Mouse (Mus musculus) midbrain, embryonic 10.5 days (tissue): ENCODE measurements around the gene Wdr75. TPM values are rescaled to one million over a fixed set of nuclear protein-coding genes. Genes with fewer than 3 reads are reported as not detected.

Source experiments
- DNase-seq: peaks from one replicate; pipeline ENCODE4 v3.0.0-alpha.2; 2017; ENCODE audit warnings: low spot score
- H3K27ac ChIP-seq: fragments of 300-500 bp; sonication (generic); replicated peaks from 2 replicates; pipeline ENCODE4 v1.5.1; 2016; ENCODE audit warnings: mild to moderate bottlenecking
- H3K27me3 ChIP-seq: fragments of 300-500 bp; sonication (generic); 2 replicates; pipeline ENCODE4 v1.6.1; 2016; ENCODE audit warnings: low read depth, mild to moderate bottlenecking; ENCODE audit not compliant: poor library complexity, severe bottlenecking
- H3K36me3 ChIP-seq: fragments of 300-500 bp; sonication (generic); 2 replicates; pipeline ENCODE4 v1.6.1; 2016; ENCODE audit warnings: mild to moderate bottlenecking, moderate library complexity
- H3K4me1 ChIP-seq: fragments of 300-500 bp; sonication (generic); 2 replicates; pipeline ENCODE4 v1.6.1; 2016
- H3K4me3 ChIP-seq: fragments of 300-500 bp; sonication (generic); 2 replicates; pipeline ENCODE4 v1.5.1; 2016; ENCODE audit warnings: mild to moderate bottlenecking, moderate library complexity
- H3K9me3 ChIP-seq: fragments of 300-500 bp; sonication (generic); replicated peaks from 2 replicates; pipeline ENCODE4 v1.6.1; 2016; ENCODE audit warnings: mild to moderate bottlenecking
- WGBS: fragments of 180-500 bp; shearing (Covaris S2); methylation state at CpG from one replicate; pipeline ENCODE4 v1.1.7; 2016; 5-methylcytosine and 5-hydroxymethylcytosine counted together
- polyA plus RNA-seq: library from polyadenylated mRNA; unstranded; fragments of >200 nt; fragmentation: Nextera tagmentation; extraction: Ambion mirVana; gene quantifications from 2 replicates; pipeline ENCODE4 v1.2.1, GENCODE M21; 2016

The Wdr75 gene
- polyA plus RNA-seq, 1 experiment from 2014 or later, result 91.4 TPM

DNA sequence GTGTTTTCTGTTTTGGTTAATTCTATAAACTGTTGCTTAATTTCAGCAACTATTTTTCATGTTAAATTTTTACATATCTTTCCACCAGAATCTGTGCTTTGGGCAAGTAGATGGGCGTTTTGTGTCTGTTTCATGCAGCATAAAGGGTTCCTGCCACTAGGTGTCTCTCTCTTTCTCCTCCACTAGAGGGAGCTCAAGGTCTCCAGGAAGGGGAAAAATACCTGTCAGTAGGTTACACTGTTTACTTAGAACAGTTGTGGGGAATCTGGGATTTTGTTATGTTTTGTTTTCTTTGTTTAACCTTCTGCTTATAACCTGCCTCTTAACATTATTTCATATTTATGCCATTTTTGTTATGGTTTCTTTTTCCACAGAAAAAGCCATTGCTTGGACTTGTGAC is 21.9 kb downstream of the Wdr75 start:
- Histone ChIP-seq H3K4me3 (no peak overlapping the region), H3K4me1 (no peaks in the 10 kb centered on the region), H3K27me3 (no peaks in the 10 kb centered on the region), H3K9me3 (no peaks in the 10 kb centered on the region), H3K36me3 (peaks cover 100% of the 10 kb centered on the region), H3K27ac (no peak overlapping the region)
- DNase-seq, result no peak
- 32% methylated on average over 1 of the region's 1 CpGs for WGBS

DNA sequence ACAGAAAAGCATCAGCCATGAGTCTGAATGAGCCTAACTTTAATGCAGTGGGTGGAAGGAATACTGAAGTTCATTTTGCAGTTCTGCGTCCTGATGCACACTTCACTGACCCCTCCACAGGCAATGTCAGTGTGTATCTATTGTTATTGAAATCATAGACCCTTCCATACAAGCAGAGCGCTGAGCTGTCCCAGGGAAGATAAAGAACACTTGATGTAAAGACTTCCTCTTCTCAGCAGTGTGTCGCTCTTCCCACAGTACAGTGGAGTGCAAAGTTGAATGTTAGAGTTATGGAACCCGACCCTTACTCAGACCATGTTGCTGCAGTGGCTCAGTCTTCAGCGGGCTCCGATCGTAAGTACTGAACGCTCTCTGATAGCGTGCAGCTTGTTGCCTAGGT is 23.6 kb downstream of the Wdr75 start:
- H3K4me1 ChIP-seq, result no peaks in the 10 kb centered on the region
- no peaks in the 10 kb centered on the region for H3K9me3 ChIP-seq
- no peaks in the 10 kb centered on the region for H3K27me3 ChIP-seq
- 95% methylated on average over 9 of the region's 9 CpGs for WGBS
- H3K27ac ChIP-seq, result no peak overlapping the region
- no peak for DNase-seq
- peaks cover 100% of the 10 kb centered on the region for H3K36me3 ChIP-seq
- H3K4me3 ChIP-seq, result no peak overlapping the region

DNA sequence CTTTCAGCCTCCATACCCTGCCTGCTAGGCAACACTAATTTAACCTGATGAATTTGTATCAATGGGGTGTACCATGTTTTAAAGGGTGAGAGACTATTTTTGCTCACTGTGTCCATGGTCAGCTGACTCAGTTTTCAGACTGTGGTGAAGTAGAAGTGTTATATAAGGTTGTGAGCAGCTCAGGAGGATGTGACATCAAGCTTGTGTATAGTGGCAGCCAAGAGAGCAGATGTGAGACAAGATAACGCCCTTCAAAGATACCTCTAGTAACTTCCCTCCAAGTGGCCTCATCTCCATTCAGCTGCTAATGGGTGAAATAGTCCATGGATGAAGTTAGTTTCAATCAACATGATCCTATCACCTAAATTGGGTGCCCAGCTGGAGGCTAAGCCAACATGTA is 29.5 kb downstream of the Wdr75 start:
- WGBS, result 78% methylated on average over 1 of the region's 1 CpGs
- Histone ChIP-seq H3K36me3 (peaks cover 57% of the 10 kb centered on the region), H3K27me3 (no peaks in the 10 kb centered on the region), H3K4me1 (no peaks in the 10 kb centered on the region), H3K4me3 (no peak overlapping the region), H3K27ac (no peak overlapping the region), H3K9me3 (no peaks in the 10 kb centered on the region)
- no peak for DNase-seq

DNA sequence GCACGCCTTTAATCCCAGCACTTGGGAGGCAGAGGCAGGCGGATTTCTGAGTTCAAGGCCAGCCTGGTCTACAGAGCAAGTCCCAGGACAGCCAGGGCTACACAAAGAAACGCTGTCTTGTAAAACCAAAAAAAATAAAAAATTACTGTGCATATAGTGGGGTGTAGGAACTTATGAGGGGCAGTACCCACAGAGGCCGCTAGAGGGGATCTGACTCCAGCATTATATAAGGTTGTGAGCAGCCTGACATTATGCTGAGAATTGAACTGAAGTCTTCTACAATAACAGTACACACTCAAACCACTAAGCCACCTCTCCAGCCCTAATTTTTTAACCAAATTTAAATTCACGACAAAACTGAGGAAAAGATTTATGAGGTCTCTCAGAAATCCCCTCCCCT is 30.2 kb downstream of the Wdr75 start:
- Histone ChIP-seq H3K27me3 (no peaks in the 10 kb centered on the region), H3K9me3 (no peaks in the 10 kb centered on the region), H3K27ac (no peak overlapping the region), H3K36me3 (peaks cover 50% of the 10 kb centered on the region), H3K4me3 (no peak overlapping the region), H3K4me1 (no peaks in the 10 kb centered on the region)
- 49% methylated on average over 5 of the region's 5 CpGs for WGBS
- peak; percentile 53 for DNase-seq

DNA sequence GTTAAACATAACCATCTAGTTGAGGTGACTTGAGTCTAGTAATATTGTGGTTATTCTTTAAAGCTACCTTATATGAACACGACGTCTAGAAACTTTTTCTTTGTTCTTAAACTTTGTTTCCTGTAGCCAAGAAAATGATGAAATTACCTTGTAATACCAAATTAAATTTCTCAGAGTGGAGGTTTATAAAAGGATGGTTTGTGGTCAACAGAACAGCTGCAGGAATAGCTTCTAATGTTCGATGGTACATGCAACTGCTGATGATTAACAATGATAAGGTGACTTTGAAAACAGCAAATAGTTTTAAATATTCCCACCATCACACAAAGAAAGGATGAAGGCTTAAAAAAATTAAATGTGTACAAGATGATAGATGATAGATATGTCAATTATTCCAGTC is 30.7 kb downstream of the Wdr75 start:
- H3K9me3 ChIP-seq, result no peaks in the 10 kb centered on the region
- H3K27me3 ChIP-seq, result no peaks in the 10 kb centered on the region
- H3K4me3 ChIP-seq, result no peak overlapping the region
- WGBS, result 96% methylated on average over 3 of the region's 3 CpGs
- DNase-seq, result no peak
- H3K36me3 ChIP-seq, result peaks cover 45% of the 10 kb centered on the region
- no peaks in the 10 kb centered on the region for H3K4me1 ChIP-seq
- H3K27ac ChIP-seq, result no peak overlapping the region

DNA sequence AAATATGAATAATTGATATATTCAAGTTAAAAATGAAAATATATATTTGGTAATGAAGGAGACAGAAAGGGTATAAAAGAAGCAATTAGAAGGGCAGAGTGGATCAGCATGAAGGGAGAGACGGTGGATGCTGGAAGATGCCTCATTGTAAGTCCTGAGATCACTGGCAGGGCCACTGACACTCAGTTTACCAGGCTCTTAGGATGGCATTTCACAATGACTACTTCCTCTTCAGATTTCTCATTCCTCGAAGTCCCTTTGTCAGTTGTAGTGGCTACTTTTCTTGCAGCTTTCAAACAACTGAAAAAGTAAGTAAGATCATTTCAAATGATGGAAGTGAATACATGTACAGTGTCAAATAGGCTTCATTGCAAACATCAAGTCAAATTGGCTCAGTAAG is 31.2 kb downstream of the Wdr75 start:
- Histone ChIP-seq H3K27me3 (no peaks in the 10 kb centered on the region), H3K27ac (no peak overlapping the region), H3K9me3 (no peaks in the 10 kb centered on the region), H3K4me1 (no peaks in the 10 kb centered on the region), H3K4me3 (no peak overlapping the region), H3K36me3 (peaks cover 39% of the 10 kb centered on the region)
- 93% methylated on average over 2 of the region's 2 CpGs for WGBS
- DNase-seq, result no peak

DNA sequence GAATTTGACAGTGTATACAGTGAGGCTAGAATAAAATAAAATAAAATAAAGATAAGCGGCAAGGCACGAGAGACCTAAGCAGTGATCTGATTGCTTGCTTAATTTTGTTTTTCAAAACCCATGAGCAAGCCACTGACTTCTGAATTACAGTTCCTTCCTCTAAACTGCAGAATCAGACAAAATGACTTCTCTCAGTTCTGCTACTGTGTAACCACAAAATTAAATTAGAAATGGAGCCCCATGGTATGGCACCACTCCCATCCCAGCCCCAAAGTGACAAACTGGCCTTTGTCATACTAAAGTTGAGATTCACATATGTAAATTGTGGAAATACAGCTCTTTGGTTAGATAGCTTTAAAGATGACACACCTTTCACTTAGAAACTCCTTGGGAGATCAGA is 31.8 kb downstream of the Wdr75 start:
- H3K27me3 ChIP-seq, result no peaks in the 10 kb centered on the region
- H3K27ac ChIP-seq, result no peak overlapping the region
- H3K36me3 ChIP-seq, result peaks cover 33% of the 10 kb centered on the region
- 94% methylated on average over 2 of the region's 2 CpGs for WGBS
- no peak for DNase-seq
- H3K4me1 ChIP-seq, result no peaks in the 10 kb centered on the region
- H3K9me3 ChIP-seq, result no peaks in the 10 kb centered on the region
- no peak overlapping the region for H3K4me3 ChIP-seq

DNA sequence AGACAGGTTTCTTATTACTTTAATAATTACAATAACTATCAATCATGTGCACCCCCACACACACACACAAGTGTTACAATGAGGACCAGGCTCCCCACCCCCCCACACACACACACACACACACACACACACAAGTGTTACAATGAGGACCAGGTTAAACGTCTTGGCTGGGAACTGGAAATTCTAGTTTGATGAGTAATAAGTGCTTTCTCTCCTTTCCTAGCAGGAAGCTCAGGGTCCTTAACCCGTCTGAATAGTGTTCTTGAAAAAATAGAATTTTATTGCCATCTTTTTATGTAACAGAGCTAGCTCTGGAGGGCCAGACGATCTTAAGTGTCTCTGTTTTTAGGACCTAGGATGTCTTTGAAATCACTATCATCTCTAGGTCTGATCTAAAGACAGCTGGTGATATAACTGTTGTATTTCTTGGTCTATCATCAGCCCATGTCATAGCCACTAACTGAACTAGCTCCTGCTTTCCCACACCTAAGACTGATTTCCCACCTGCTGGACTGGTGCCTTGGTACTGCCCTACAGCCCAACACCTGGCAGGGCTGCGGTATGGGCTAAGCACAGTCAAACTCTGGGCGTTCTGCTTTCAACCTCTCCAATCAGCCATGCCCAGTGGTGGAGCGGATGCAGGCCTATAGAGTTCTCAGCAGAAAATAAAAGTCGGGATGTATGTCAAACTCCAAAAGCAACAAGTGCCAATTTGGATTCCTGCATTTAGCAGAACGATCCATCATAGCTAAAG is 35.7 kb downstream of the Wdr75 start:
- no peak for DNase-seq
- 89% methylated on average over 8 of the region's 8 CpGs for WGBS
- H3K27me3 ChIP-seq, result no peaks in the 10 kb centered on the region
- no peaks in the 10 kb centered on the region for H3K9me3 ChIP-seq
- H3K36me3 ChIP-seq, result no peaks in the 10 kb centered on the region
- no peak overlapping the region for H3K4me3 ChIP-seq
- H3K27ac ChIP-seq, result no peak overlapping the region
- no peaks in the 10 kb centered on the region for H3K4me1 ChIP-seq

DNA sequence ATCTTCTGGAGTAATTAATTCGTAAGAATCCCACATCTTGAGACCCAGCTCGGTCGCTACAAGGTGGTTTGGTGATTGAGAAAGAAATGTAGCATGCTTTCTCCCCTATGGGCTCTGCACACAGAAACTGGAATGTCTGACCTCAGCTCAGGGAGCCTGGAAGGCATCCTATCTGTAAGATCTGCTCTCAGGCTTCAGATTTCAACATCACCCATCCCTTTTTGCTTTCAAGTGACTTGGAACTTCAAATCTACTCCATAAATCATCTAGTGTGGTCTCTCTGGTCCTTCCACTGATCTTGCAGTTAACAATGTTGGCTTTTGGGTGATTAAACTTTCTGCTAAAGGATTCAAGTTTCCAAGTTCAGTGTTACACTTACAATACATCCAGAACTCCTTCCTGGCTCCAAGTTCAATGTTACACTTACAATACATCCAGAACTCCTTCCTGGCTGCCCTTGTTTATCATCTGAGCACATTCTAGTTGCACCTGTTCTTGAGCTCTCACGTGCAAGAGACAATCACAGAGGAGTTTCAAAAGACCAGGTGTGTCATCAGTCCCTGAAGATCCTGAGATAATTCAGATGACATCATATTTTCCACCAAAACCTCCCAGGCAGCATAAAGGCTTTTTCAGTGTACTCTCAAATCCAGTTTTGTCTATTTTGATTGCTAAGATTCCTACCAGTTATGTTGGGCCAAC is 40.5 kb downstream of the Wdr75 start:
- 88% methylated on average over 4 of the region's 4 CpGs for WGBS

DNA sequence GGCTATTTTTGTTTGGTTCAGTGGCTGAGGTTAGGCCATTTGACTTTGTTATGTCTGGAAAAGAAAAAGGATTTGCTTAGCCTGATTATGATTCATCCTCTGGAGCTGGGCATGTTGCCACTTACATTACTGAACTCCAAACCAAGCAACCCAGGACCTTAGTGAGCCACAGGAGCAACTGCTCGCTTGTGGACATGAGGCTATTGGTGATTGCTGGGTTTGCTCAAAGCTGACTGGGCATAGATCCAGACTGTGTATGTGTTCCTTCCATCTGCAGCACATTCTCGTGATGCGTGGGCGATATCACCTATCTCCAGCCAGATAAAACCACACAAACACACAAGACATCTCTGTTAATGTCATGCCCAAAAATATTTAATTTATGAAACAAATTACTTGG is 42.8 kb downstream of the Wdr75 start:
- WGBS, result 93% methylated on average over 4 of the region's 4 CpGs
- DNase-seq, result no peak
- no peaks in the 10 kb centered on the region for H3K36me3 ChIP-seq
- no peaks in the 10 kb centered on the region for H3K4me1 ChIP-seq
- no peaks in the 10 kb centered on the region for H3K9me3 ChIP-seq
- no peak overlapping the region for H3K27ac ChIP-seq
- no peak overlapping the region for H3K4me3 ChIP-seq
- H3K27me3 ChIP-seq, result no peaks in the 10 kb centered on the region

More for the DNA sequence above, 40.5 kb downstream of the Wdr75 start:
- no peak overlapping the region for H3K27ac ChIP-seq
- H3K27me3 ChIP-seq, result no peaks in the 10 kb centered on the region
- DNase-seq, result no peak
- H3K4me3 ChIP-seq, result no peak overlapping the region
- H3K36me3 ChIP-seq, result no peaks in the 10 kb centered on the region
- no peaks in the 10 kb centered on the region for H3K9me3 ChIP-seq
- H3K4me1 ChIP-seq, result no peaks in the 10 kb centered on the region

DNA sequence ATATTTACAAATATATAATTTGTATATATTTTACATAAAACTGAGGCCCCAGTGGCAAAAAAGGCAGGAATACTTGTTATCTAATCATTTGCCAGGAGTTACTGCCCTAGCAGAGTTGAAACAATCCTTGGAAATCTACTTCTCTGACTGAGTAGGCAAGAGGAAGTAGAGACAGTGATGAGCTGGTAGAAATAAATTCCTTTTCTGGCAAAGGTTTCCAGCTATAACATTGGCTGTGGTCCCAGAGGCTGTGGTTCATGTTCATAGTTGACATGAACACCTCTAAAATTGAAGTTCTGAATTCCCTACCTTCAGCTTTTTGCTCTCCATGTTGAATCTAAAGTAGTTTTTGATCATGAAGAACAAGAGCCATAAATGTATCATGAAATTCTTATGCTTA is 43.3 kb downstream of the Wdr75 start:
- Histone ChIP-seq H3K36me3 (no peaks in the 10 kb centered on the region), H3K9me3 (no peaks in the 10 kb centered on the region), H3K4me3 (no peak overlapping the region), H3K27me3 (no peaks in the 10 kb centered on the region), H3K4me1 (no peaks in the 10 kb centered on the region), H3K27ac (no peak overlapping the region)
- DNase-seq, result no peak

DNA sequence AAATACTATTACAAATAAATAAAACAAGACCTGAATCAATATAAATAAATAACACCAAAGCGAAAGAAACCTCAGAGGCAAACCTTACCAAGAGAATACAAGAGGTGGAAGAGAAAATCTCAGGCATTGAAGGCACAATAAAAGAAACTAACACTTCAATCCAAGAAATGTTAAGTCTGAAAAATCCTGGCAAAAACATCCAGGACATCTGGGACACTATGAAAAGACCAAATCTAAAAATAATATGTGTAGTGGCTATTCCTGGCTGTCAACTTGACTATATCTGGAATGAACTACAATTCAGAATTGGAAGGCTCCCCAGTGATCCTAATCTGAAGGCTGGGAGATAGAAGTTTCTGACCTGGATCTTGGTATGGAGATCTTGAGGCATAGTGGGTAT is 50.5 kb downstream of the Wdr75 start:
- WGBS, result 83% methylated on average over 1 of the region's 1 CpGs
- Histone ChIP-seq H3K4me1 (no peaks in the 10 kb centered on the region), H3K4me3 (no peak overlapping the region), H3K27me3 (no peaks in the 10 kb centered on the region), H3K27ac (no peak overlapping the region), H3K36me3 (no peaks in the 10 kb centered on the region), H3K9me3 (no peaks in the 10 kb centered on the region)
- DNase-seq, result no peak

DNA sequence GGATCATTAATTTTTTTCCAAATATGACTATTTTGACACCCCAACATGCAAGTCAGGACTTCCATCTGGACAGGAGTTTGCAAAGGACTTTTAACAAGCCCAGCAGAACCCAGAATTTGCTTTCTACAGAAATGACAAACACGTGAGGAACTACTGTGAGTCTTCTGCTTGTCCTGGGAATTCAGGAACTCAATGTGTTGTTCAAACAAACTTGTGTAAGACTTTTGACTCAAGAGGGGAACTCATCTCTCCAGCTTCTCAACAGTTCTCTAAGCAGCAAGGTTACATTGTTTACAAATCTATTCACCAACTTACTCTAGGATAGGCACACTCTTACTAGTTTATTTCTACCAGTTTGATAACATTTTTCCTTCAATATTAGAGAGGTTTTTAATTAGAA is 63.1 kb downstream of the Wdr75 start:
- no peak overlapping the region for H3K27ac ChIP-seq
- H3K36me3 ChIP-seq, result no peaks in the 10 kb centered on the region
- no peak overlapping the region for H3K4me3 ChIP-seq
- H3K27me3 ChIP-seq, result no peaks in the 10 kb centered on the region
- no peaks in the 10 kb centered on the region for H3K4me1 ChIP-seq
- H3K9me3 ChIP-seq, result no peaks in the 10 kb centered on the region; the same call in 1 of the 2 replicates
- 80% methylated on average over 1 of the region's 1 CpGs for WGBS
- no peak for DNase-seq
